Mouse (Mus musculus): ENCODE measurements around the gene Kazn. TPM values are rescaled to one million over a fixed set of nuclear protein-coding genes. Genes with fewer than 3 reads are reported as not detected.

The Kazn gene
- total RNA-seq, 2 experiments from 2014 or later, result not detected

- ATAC-seq (replicated peaks; ENCODE audit: low FRiP score, poor library complexity, severe bottlenecking), result no peak
Measured at GRCm38 (mm10) chr4:142209476-142209875, 29.7 kb downstream of the Kazn start.

- no peak for ATAC-seq (replicated peaks; ENCODE audit: low FRiP score, poor library complexity, severe bottlenecking)
Measured at GRCm38 (mm10) chr4:142205693-142206092, 33.5 kb downstream of the Kazn start.

- no peak for ATAC-seq (replicated peaks; ENCODE audit: low FRiP score, poor library complexity, severe bottlenecking)
Measured at GRCm38 (mm10) chr4:142196626-142197025, 42.6 kb downstream of the Kazn start.

- no peak for ATAC-seq (replicated peaks; ENCODE audit: low FRiP score, poor library complexity, severe bottlenecking)
Measured at GRCm38 (mm10) chr4:142193780-142194179, 45.4 kb downstream of the Kazn start.

GRCm38 (mm10) chr4:142193151-142193578 lies 46.0 kb downstream of the Kazn start:
- ATAC-seq (replicated peaks; ENCODE audit: low FRiP score, poor library complexity, severe bottlenecking), result no peak

GRCm38 (mm10) chr4:142189960-142190359 lies 49.2 kb downstream of the Kazn start:
- ATAC-seq (replicated peaks; ENCODE audit: low FRiP score, poor library complexity, severe bottlenecking), result no peak

GRCm38 (mm10) chr4:142188501-142188900 lies 50.7 kb downstream of the Kazn start:
- ATAC-seq (replicated peaks; ENCODE audit: low FRiP score, poor library complexity, severe bottlenecking), result no peak

GRCm38 (mm10) chr4:142186155-142186554 lies 53.0 kb downstream of the Kazn start:
- ATAC-seq (replicated peaks; ENCODE audit: low FRiP score, poor library complexity, severe bottlenecking), result no peak

GRCm38 (mm10) chr4:142185533-142185900 lies 53.7 kb downstream of the Kazn start:
- no peak for ATAC-seq (replicated peaks; ENCODE audit: low FRiP score, poor library complexity, severe bottlenecking)

GRCm38 (mm10) chr4:142184852-142185532 lies 54.2 kb downstream of the Kazn start:
- no peak for ATAC-seq (replicated peaks; ENCODE audit: low FRiP score, poor library complexity, severe bottlenecking)

- no peak for ATAC-seq (replicated peaks; ENCODE audit: low FRiP score, poor library complexity, severe bottlenecking)
Measured at GRCm38 (mm10) chr4:142183591-142183990, 55.6 kb downstream of the Kazn start.

GRCm38 (mm10) chr4:142183015-142183414 lies 56.2 kb downstream of the Kazn start:
- ATAC-seq (replicated peaks; ENCODE audit: low FRiP score, poor library complexity, severe bottlenecking), result no peak

GRCm38 (mm10) chr4:142181646-142182045 lies 57.6 kb downstream of the Kazn start:
- ATAC-seq (replicated peaks; ENCODE audit: low FRiP score, poor library complexity, severe bottlenecking), result no peak

GRCm38 (mm10) chr4:142180874-142181273 lies 58.3 kb downstream of the Kazn start:
- no peak for ATAC-seq (replicated peaks; ENCODE audit: low FRiP score, poor library complexity, severe bottlenecking)

GRCm38 (mm10) chr4:142180289-142180688 lies 58.9 kb downstream of the Kazn start:
- no peak for ATAC-seq (replicated peaks; ENCODE audit: low FRiP score, poor library complexity, severe bottlenecking)

GRCm38 (mm10) chr4:142179531-142179930 lies 59.7 kb downstream of the Kazn start:
- ATAC-seq (replicated peaks; ENCODE audit: low FRiP score, poor library complexity, severe bottlenecking), result no peak

- ATAC-seq (replicated peaks; ENCODE audit: low FRiP score, poor library complexity, severe bottlenecking), result no peak
Measured at GRCm38 (mm10) chr4:142176732-142177131, 62.5 kb downstream of the Kazn start.

- no peak for ATAC-seq (replicated peaks; ENCODE audit: low FRiP score, poor library complexity, severe bottlenecking)
Measured at GRCm38 (mm10) chr4:142173981-142174485, 65.2 kb downstream of the Kazn start.

GRCm38 (mm10) chr4:142172942-142173341 lies 66.3 kb downstream of the Kazn start:
- ATAC-seq (replicated peaks; ENCODE audit: low FRiP score, poor library complexity, severe bottlenecking), result no peak

- ATAC-seq (replicated peaks; ENCODE audit: low FRiP score, poor library complexity, severe bottlenecking), result no peak
Measured at GRCm38 (mm10) chr4:142171788-142172497, 67.3 kb downstream of the Kazn start.
